Mouse (Mus musculus): ENCODE results near the gene Naa40. TPM values are rescaled to one million over a fixed set of nuclear protein-coding genes. Genes with fewer than 3 reads are reported as not detected.

The Naa40 gene
- polyA plus RNA-seq, 1 experiment from 2014 or later: 44.8 TPM

- Histone ChIP-seq H3K27me3 (replicated peaks) (0 out of 2 replicates have a peak, but pooled peaks cover 5% of the 10 kb centered on the region), H3K36me3 (peaks cover 81% of the 10 kb centered on the region), H3K4me3 (no peak overlapping the region), H3K4me1 (peaks cover 21% of the 10 kb centered on the region), H3K9me3 (replicated peaks) (no peaks in the 10 kb centered on the region), H3K4me2 (no peak overlapping the region), H3K27ac (no peak overlapping the region), H3K9ac (no peak overlapping the region)
- no peak for ATAC-seq
- WGBS (ENCODE audit: insufficient replicate concordance): 81% methylated on average over 13 of the region's 13 CpGs
These were observed 33.5 kb upstream of the Naa40 start for GRCm38 (mm10) chr19:7274326-7274990.

GRCm38 (mm10) chr19:7273486-7273885 lies 32.5 kb upstream of the Naa40 start:
- H3K27me3 ChIP-seq (replicated peaks): peaks cover 14% of the 10 kb centered on the region
- H3K9me3 ChIP-seq (replicated peaks): no peaks in the 10 kb centered on the region
- no peak overlapping the region for H3K9ac ChIP-seq
- ATAC-seq: no peak
- no peak overlapping the region for H3K27ac ChIP-seq
- peaks cover 72% of the 10 kb centered on the region for H3K36me3 ChIP-seq
- WGBS (ENCODE audit: insufficient replicate concordance): 83% methylated on average over 4 of the region's 4 CpGs
- peaks cover 24% of the 10 kb centered on the region for H3K4me1 ChIP-seq
- no peak overlapping the region for H3K4me2 ChIP-seq
- no peak overlapping the region for H3K4me3 ChIP-seq

GRCm38 (mm10) chr19:7269290-7270044 lies 28.5 kb upstream of the Naa40 start:
- Histone ChIP-seq H3K36me3 (peaks cover 33% of the 10 kb centered on the region), H3K4me2 (peak overlapping the region; percentile 97), H3K9ac (peak overlapping the region; percentile 75), H3K27ac (no peak overlapping the region), H3K27me3 (replicated peaks) (peaks cover 55% of the 10 kb centered on the region), H3K9me3 (replicated peaks) (no peaks in the 10 kb centered on the region), H3K4me1 (peaks cover 56% of the 10 kb centered on the region), H3K4me3 (peak overlapping the region; percentile 69)
- ATAC-seq: no peak
- 17% methylated on average over 11 of the region's 11 CpGs for WGBS (ENCODE audit: insufficient replicate concordance)

- Histone ChIP-seq H3K4me3 (peak overlapping the region; percentile 69), H3K27ac (peak overlapping the region; percentile 67), H3K4me1 (peaks cover 58% of the 10 kb centered on the region), H3K36me3 (peaks cover 26% of the 10 kb centered on the region), H3K4me2 (peak overlapping the region; percentile 97), H3K27me3 (replicated peaks) (peaks cover 57% of the 10 kb centered on the region), H3K9ac (peak overlapping the region; percentile 75), H3K9me3 (replicated peaks) (no peaks in the 10 kb centered on the region)
- 0% methylated on average over 30 of the region's 30 CpGs for whole genome bisulfite sequencing (ENCODE audit: insufficient replicate concordance)
- ATAC-seq: peak; percentile 25; the same call in 1 of the 2 replicates
These were observed 27.7 kb upstream of the Naa40 start for GRCm38 (mm10) chr19:7268722-7269090.

GRCm38 (mm10) chr19:7267781-7268721 lies 27.1 kb upstream of the Naa40 start:
- under 1% methylated on average over 82 of the region's 97 CpGs for WGBS (ENCODE audit: insufficient replicate concordance)
- peaks cover 61% of the 10 kb centered on the region for H3K27me3 ChIP-seq (replicated peaks)
- peaks cover 19% of the 10 kb centered on the region for H3K36me3 ChIP-seq
- H3K4me3 ChIP-seq: peak overlapping the region; percentile 69
- peak; percentile 46 for ATAC-seq
- H3K27ac ChIP-seq: peak overlapping the region; percentile 67
- peak overlapping the region; percentile 97 for H3K4me2 ChIP-seq
- peaks cover 58% of the 10 kb centered on the region for H3K4me1 ChIP-seq
- no peaks in the 10 kb centered on the region for H3K9me3 ChIP-seq (replicated peaks)
- H3K9ac ChIP-seq: peak overlapping the region; percentile 75

GRCm38 (mm10) chr19:7267091-7267741 lies 26.2 kb upstream of the Naa40 start, which contains the start of gene Rcor2:
Rcor2 (plus strand) TSS chr19:7267325.
- H3K27ac ChIP-seq: peak within 1 kb of the TSS; percentile 67
- H3K4me3 ChIP-seq: peak within 1 kb of the TSS; percentile 69
- peaks cover 63% of the 10 kb centered on the region for H3K27me3 ChIP-seq (replicated peaks)
- 2% methylated on average over 28 of the region's 28 CpGs for WGBS (ENCODE audit: insufficient replicate concordance)
- ATAC-seq: peak; percentile 13; the same call in 1 of the 2 replicates
- peaks cover 14% of the 10 kb centered on the region for H3K36me3 ChIP-seq
- H3K9me3 ChIP-seq (replicated peaks): 0 out of 2 replicates have a peak, but pooled peaks cover 3% of the 10 kb centered on the region
- peaks cover 58% of the 10 kb centered on the region for H3K4me1 ChIP-seq
- peak within 1 kb of the TSS; percentile 97 for H3K4me2 ChIP-seq
- peak within 1 kb of the TSS; percentile 75 for H3K9ac ChIP-seq

- H3K9me3 ChIP-seq (replicated peaks): 0 out of 2 replicates have a peak, but pooled peaks cover 5% of the 10 kb centered on the region
- peaks cover 63% of the 10 kb centered on the region for H3K27me3 ChIP-seq (replicated peaks)
- H3K4me3 ChIP-seq: no peak overlapping the region
- peaks cover 11% of the 10 kb centered on the region for H3K36me3 ChIP-seq
- 0 out of 2 replicates have a peak overlapping the region, but pooled peaks have one; percentile 6 for H3K4me2 ChIP-seq
- no peak for ATAC-seq
- peaks cover 58% of the 10 kb centered on the region for H3K4me1 ChIP-seq
- no peak overlapping the region for H3K27ac ChIP-seq
- no peak overlapping the region for H3K9ac ChIP-seq
- 46% methylated on average over 4 of the region's 4 CpGs for WGBS (ENCODE audit: insufficient replicate concordance)
These were observed 25.4 kb upstream of the Naa40 start for GRCm38 (mm10) chr19:7266421-7266831.

- Histone ChIP-seq H3K36me3 (peaks cover 3% of the 10 kb centered on the region; the same call in 1 of the 2 replicates), H3K9me3 (replicated peaks) (0 out of 2 replicates have a peak, but pooled peaks cover 5% of the 10 kb centered on the region), H3K9ac (no peak overlapping the region), H3K4me2 (0 out of 2 replicates have a peak overlapping the region, but pooled peaks have one; percentile 6), H3K4me3 (no peak overlapping the region), H3K27me3 (replicated peaks) (peaks cover 63% of the 10 kb centered on the region), H3K27ac (no peak overlapping the region), H3K4me1 (peaks cover 58% of the 10 kb centered on the region)
- 32% methylated on average over 14 of the region's 14 CpGs for WGBS (ENCODE audit: insufficient replicate concordance)
- ATAC-seq: no peak
These were observed 24.7 kb upstream of the Naa40 start for GRCm38 (mm10) chr19:7265478-7266191.

- Histone ChIP-seq H3K4me3 (no peak overlapping the region), H3K36me3 (no peaks in the 10 kb centered on the region), H3K9ac (no peak overlapping the region), H3K9me3 (replicated peaks) (0 out of 2 replicates have a peak, but pooled peaks cover 5% of the 10 kb centered on the region), H3K27me3 (replicated peaks) (peaks cover 63% of the 10 kb centered on the region), H3K27ac (no peak overlapping the region), H3K4me2 (no peak overlapping the region), H3K4me1 (peaks cover 55% of the 10 kb centered on the region)
- no peak for ATAC-seq
- WGBS (ENCODE audit: insufficient replicate concordance): 46% methylated on average over 6 of the region's 6 CpGs
These were observed 23.9 kb upstream of the Naa40 start for GRCm38 (mm10) chr19:7264766-7265331.

GRCm38 (mm10) chr19:7264088-7264765 lies 23.2 kb upstream of the Naa40 start:
- no peak overlapping the region for H3K4me3 ChIP-seq
- H3K9ac ChIP-seq: no peak overlapping the region
- WGBS (ENCODE audit: insufficient replicate concordance): 22% methylated on average over 9 of the region's 9 CpGs
- H3K4me2 ChIP-seq: no peak overlapping the region
- ATAC-seq: no peak
- H3K4me1 ChIP-seq: peaks cover 49% of the 10 kb centered on the region
- 0 out of 2 replicates have a peak, but pooled peaks cover 5% of the 10 kb centered on the region for H3K9me3 ChIP-seq (replicated peaks)
- peaks cover 56% of the 10 kb centered on the region for H3K27me3 ChIP-seq (replicated peaks)
- H3K36me3 ChIP-seq: no peaks in the 10 kb centered on the region
- no peak overlapping the region for H3K27ac ChIP-seq

Data from liver, embryonic 12.5 days (tissue).